11 mouse cellular contexts compared by ENCODE assay signal in the genomic region with DNA sequence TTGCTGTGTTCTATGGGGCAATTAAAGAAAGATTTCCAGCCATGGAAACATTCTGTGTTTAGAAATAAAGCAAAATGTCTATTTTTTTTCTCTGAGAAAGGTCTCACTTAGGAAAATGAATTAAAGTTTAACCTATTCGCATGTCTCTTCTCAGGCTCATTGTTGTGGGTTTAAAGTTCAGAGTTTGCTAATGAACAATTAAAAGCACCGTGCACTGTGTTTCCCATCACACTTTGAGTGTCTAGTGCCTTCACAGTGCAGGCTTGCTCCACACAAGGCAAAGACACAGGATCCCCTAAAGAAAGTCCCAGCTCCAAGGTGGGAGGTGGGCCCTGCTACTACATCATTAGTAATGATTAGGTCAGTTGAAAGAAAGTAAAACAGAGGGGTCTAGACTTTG.
"Had no signal": no experiment of that assay in that cellular context is flagged by ENCODE, and none has a peak within 500 bp of the region (broad histone marks: within the 10 kb centered on the region; RNA-seq: fewer than 3 reads in every experiment).

No protein-coding gene starts in this region.

- DNase-seq: forebrain, postnatal 0 days; gastrocnemius, postnatal 14 days; gastrocnemius, postnatal 36 days; heart, adult 11 months; heart, adult 2 months; heart, postnatal 14 days; heart, postnatal 36 days; layer of hippocampus, adult 9-11 months; layer of hippocampus, postnatal 36 days; left cerebral cortex, postnatal 4 days; lung, adult 18-20 months had no signal
